Mouse (Mus musculus): ENCODE data around the gene Zmiz1. TPM values are rescaled to one million over a fixed set of nuclear protein-coding genes. Genes with fewer than 3 reads are reported as not detected.

The Zmiz1 gene
- polyA plus RNA-seq, 1 experiment from 2014 or later, result 57.4 TPM

DNA sequence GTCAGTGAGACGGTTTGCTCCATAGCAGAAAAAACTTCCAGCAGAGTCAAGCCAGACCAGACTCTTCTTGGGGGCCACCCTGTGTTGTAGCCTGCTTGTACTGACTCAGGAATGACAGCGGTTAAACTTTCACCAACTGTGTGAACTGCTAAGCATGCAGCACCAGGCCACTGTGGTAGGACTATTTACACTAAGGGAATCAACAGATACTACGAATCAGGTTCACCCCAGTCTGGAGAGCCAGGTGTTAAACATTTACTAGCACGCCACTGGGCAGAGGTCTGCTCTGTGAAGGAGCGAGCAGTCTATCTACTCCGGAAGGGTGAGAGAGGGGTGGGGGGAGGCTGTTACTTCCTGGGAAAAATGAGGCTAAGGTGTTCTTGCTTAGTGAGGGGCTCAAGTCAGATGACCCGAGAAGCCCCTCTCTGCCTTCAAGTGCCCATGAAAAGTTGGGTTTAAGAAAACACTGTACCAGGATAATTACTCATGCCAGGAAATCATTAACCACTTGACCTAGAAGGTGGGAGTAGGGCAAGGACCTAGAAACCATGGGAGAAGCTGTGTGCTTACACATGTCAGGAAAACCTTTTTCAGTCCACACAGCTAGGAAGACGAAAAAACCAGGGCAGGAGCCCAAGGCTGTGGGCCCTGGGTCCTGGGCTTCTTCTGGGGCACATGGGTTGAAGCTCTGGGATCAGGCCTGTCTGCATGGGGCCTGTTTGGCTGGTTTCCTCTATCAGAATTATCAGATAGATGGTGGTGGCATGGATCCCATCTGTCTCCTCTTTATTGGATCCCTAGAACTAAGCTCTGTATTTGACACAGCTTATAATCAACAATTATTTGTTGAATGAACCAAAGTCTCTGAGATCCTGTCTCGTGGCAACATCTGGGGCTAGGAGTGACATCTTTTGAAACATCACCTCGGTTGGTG lies 7.0 kb upstream of the Zmiz1 start:
- H3K9ac ChIP-seq (ENCODE audit: low read length), result no peak overlapping the region
- 52% methylated on average over 10 of the region's 10 CpGs for WGBS
- no peak for ATAC-seq (ENCODE audit: insufficient read depth, low FRiP score, low TSS enrichment)
- H3K4me1 ChIP-seq (ENCODE audit: control insufficient read depth, insufficient read depth, low read length), result peaks cover 11% of the 10 kb centered on the region
- no peak for DNase-seq (ENCODE audit: low spot score)
- no peaks in the 10 kb centered on the region for H3K9me3 ChIP-seq (ENCODE audit: control insufficient read depth, low read length)
- no peak overlapping the region for H3K27ac ChIP-seq (ENCODE audit: low read depth, low read length)
- no peaks in the 10 kb centered on the region for H3K27me3 ChIP-seq (ENCODE audit: control insufficient read depth, insufficient read depth, low read length)
- no peaks in the 10 kb centered on the region for H3K36me3 ChIP-seq (ENCODE audit: control insufficient read depth, insufficient read depth, low read length)
- no peak overlapping the region for H3K4me2 ChIP-seq (ENCODE audit: low read depth)
- no peak overlapping the region for H3K4me3 ChIP-seq (ENCODE audit: low read depth, low read length)

GRCm38 (mm10) chr14:25452633-25453025 lies 6.4 kb upstream of the Zmiz1 start:
- 55% methylated on average over 2 of the region's 2 CpGs for WGBS

GRCm38 (mm10) chr14:25454066-25454760 lies 4.8 kb upstream of the Zmiz1 start:
- DNase-seq (ENCODE audit: low spot score), result no peak
- H3K4me3 ChIP-seq (ENCODE audit: low read depth, low read length), result no peak overlapping the region
- H3K9me3 ChIP-seq (ENCODE audit: control insufficient read depth, low read length), result no peaks in the 10 kb centered on the region
- no peaks in the 10 kb centered on the region for H3K27me3 ChIP-seq (ENCODE audit: control insufficient read depth, insufficient read depth, low read length)
- 89% methylated on average over 12 of the region's 12 CpGs for WGBS
- no peak overlapping the region for H3K9ac ChIP-seq (ENCODE audit: low read length)
- no peaks in the 10 kb centered on the region for H3K36me3 ChIP-seq (ENCODE audit: control insufficient read depth, insufficient read depth, low read length)
- H3K4me2 ChIP-seq (ENCODE audit: low read depth), result no peak overlapping the region
- H3K4me1 ChIP-seq (ENCODE audit: control insufficient read depth, insufficient read depth, low read length), result peaks cover 14% of the 10 kb centered on the region
- no peak for ATAC-seq (ENCODE audit: insufficient read depth, low FRiP score, low TSS enrichment)
- no peak overlapping the region for H3K27ac ChIP-seq (ENCODE audit: low read depth, low read length)

More at GRCm38 (mm10) chr14:25452633-25453025, 6.4 kb upstream of the Zmiz1 start:
- no peaks in the 10 kb centered on the region for H3K36me3 ChIP-seq (ENCODE audit: control insufficient read depth, insufficient read depth, low read length)
- no peak overlapping the region for H3K4me2 ChIP-seq (ENCODE audit: low read depth)
- H3K27me3 ChIP-seq (ENCODE audit: control insufficient read depth, insufficient read depth, low read length), result no peaks in the 10 kb centered on the region
- ATAC-seq (ENCODE audit: insufficient read depth, low FRiP score, low TSS enrichment), result no peak
- H3K9ac ChIP-seq (ENCODE audit: low read length), result no peak overlapping the region
- H3K4me1 ChIP-seq (ENCODE audit: control insufficient read depth, insufficient read depth, low read length), result peaks cover 11% of the 10 kb centered on the region
- no peak for DNase-seq (ENCODE audit: low spot score)
- H3K27ac ChIP-seq (ENCODE audit: low read depth, low read length), result no peak overlapping the region
- no peaks in the 10 kb centered on the region for H3K9me3 ChIP-seq (ENCODE audit: control insufficient read depth, low read length)
- no peak overlapping the region for H3K4me3 ChIP-seq (ENCODE audit: low read depth, low read length)

GRCm38 (mm10) chr14:25456666-25457433 lies 2.1 kb upstream of the Zmiz1 start:
- H3K9ac ChIP-seq (ENCODE audit: low read length), result peak overlapping the region; percentile 67
- peak; percentile 34 for DNase-seq (ENCODE audit: low spot score)
- no peaks in the 10 kb centered on the region for H3K36me3 ChIP-seq (ENCODE audit: control insufficient read depth, insufficient read depth, low read length)
- peak overlapping the region; percentile 98 for H3K4me3 ChIP-seq (ENCODE audit: low read depth, low read length)
- H3K4me1 ChIP-seq (ENCODE audit: control insufficient read depth, insufficient read depth, low read length), result peaks cover 21% of the 10 kb centered on the region
- H3K27me3 ChIP-seq (ENCODE audit: control insufficient read depth, insufficient read depth, low read length), result no peaks in the 10 kb centered on the region
- peak overlapping the region; percentile 83 for H3K27ac ChIP-seq (ENCODE audit: low read depth, low read length)
- 2% methylated on average over 16 of the region's 17 CpGs for WGBS
- H3K9me3 ChIP-seq (ENCODE audit: control insufficient read depth, low read length), result no peaks in the 10 kb centered on the region
- peak overlapping the region; percentile 87 for H3K4me2 ChIP-seq (ENCODE audit: low read depth)
- peak; percentile 6 for ATAC-seq (ENCODE audit: insufficient read depth, low FRiP score, low TSS enrichment)

GRCm38 (mm10) chr14:25457434-25457957 lies 1.5 kb upstream of the Zmiz1 start:
- under 1% methylated on average over 44 of the region's 52 CpGs for WGBS
- ATAC-seq (ENCODE audit: insufficient read depth, low FRiP score, low TSS enrichment) (peak; percentile 82), DNase-seq (ENCODE audit: low spot score) (peak; percentile 99)
- H3K4me1 ChIP-seq (ENCODE audit: control insufficient read depth, insufficient read depth, low read length), result peaks cover 26% of the 10 kb centered on the region
- H3K4me2 ChIP-seq (ENCODE audit: low read depth), result peak overlapping the region; percentile 87
- H3K36me3 ChIP-seq (ENCODE audit: control insufficient read depth, insufficient read depth, low read length), result no peaks in the 10 kb centered on the region
- H3K9ac ChIP-seq (ENCODE audit: low read length), result peak overlapping the region; percentile 99
- H3K4me3 ChIP-seq (ENCODE audit: low read depth, low read length), result peak overlapping the region; percentile 98
- peak overlapping the region; percentile 98 for H3K27ac ChIP-seq (ENCODE audit: low read depth, low read length)
- no peaks in the 10 kb centered on the region for H3K9me3 ChIP-seq (ENCODE audit: control insufficient read depth, low read length)
- H3K27me3 ChIP-seq (ENCODE audit: control insufficient read depth, insufficient read depth, low read length), result no peaks in the 10 kb centered on the region

GRCm38 (mm10) chr14:25458111-25459015 lies 622 bp upstream of the Zmiz1 start:
- H3K9me3 ChIP-seq (ENCODE audit: control insufficient read depth, low read length), result no peaks in the 10 kb centered on the region
- whole genome bisulfite sequencing, result under 1% methylated on average over 37 of the region's 37 CpGs
- no peaks in the 10 kb centered on the region for H3K27me3 ChIP-seq (ENCODE audit: control insufficient read depth, insufficient read depth, low read length)
- H3K27ac ChIP-seq (ENCODE audit: low read depth, low read length), result peak overlapping the region; percentile 98
- H3K4me3 ChIP-seq (ENCODE audit: low read depth, low read length), result peak overlapping the region; percentile 98
- peak; percentile 63 for DNase-seq (ENCODE audit: low spot score)
- H3K36me3 ChIP-seq (ENCODE audit: control insufficient read depth, insufficient read depth, low read length), result no peaks in the 10 kb centered on the region
- H3K4me2 ChIP-seq (ENCODE audit: low read depth), result peak overlapping the region; percentile 87
- H3K4me1 ChIP-seq (ENCODE audit: control insufficient read depth, insufficient read depth, low read length), result peaks cover 35% of the 10 kb centered on the region
- H3K9ac ChIP-seq (ENCODE audit: low read length), result peak overlapping the region; percentile 99
- no peak for ATAC-seq (ENCODE audit: insufficient read depth, low FRiP score, low TSS enrichment)

DNA sequence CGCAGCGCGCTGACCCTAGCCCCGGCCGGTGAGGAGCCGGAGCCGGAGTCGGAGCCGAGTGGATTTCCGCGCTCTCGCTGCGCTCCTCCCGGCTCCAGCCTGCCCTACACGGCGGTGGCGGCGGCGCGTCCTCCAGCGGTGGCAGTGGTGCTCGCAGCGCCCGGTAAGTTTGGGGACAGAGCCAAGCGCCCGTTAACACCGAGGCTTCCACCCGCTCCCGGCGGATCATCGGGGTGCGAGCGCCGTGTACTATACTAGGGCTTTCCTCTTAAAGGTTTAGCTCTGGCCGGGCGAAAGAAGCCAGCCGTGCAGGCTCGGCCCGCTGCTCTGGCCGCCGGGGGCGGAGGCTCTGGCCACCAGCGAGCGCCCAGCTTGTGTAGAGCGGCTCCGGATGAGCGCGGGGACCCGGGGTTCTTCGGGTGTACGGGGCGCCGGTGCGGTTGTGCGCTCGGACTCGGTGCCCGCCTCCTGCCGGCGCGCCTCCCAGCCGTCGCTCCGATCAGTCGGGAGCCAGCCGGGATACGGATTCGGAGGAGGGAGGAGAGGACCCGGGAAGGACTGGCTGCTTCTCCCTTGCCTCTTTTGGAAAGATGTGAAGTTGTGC lies 511 bp downstream of the Zmiz1 start:
- H3K4me2 ChIP-seq (ENCODE audit: low read depth), result peak overlapping the region; percentile 87
- H3K9ac ChIP-seq (ENCODE audit: low read length), result peak overlapping the region; percentile 99
- peaks cover 46% of the 10 kb centered on the region for H3K4me1 ChIP-seq (ENCODE audit: control insufficient read depth, insufficient read depth, low read length)
- DNase-seq (ENCODE audit: low spot score), result no peak
- no peaks in the 10 kb centered on the region for H3K36me3 ChIP-seq (ENCODE audit: control insufficient read depth, insufficient read depth, low read length)
- peak overlapping the region; percentile 98 for H3K4me3 ChIP-seq (ENCODE audit: low read depth, low read length)
- peak; percentile 8 for ATAC-seq (ENCODE audit: insufficient read depth, low FRiP score, low TSS enrichment)
- no peaks in the 10 kb centered on the region for H3K9me3 ChIP-seq (ENCODE audit: control insufficient read depth, low read length)
- H3K27me3 ChIP-seq (ENCODE audit: control insufficient read depth, insufficient read depth, low read length), result no peaks in the 10 kb centered on the region
- peak overlapping the region; percentile 98 for H3K27ac ChIP-seq (ENCODE audit: low read depth, low read length)
- WGBS, result under 1% methylated on average over 68 of the region's 69 CpGs

Data from neural tube, embryonic 11.5 days (tissue).